Mouse (Mus musculus) midbrain, embryonic 11.5 days (tissue): Measurements from ENCODE around the gene Gm10912. TPM values are rescaled to one million over a fixed set of nuclear protein-coding genes. Genes with fewer than 3 reads are reported as not detected.

Experiments
- ATAC-seq: fragments of 200-750 bp; cut with Nextera tagmentation; 2 replicates; pipeline ENCODE4 v1.8.0; 2017; ENCODE audit warnings: moderate TSS enrichment, moderate library complexity; ENCODE audit not compliant: low FRiP score
- DNase-seq: peaks from one replicate; pipeline ENCODE4 v3.0.0; 2015; ENCODE audit warnings: low spot score; ENCODE audit errors: missing footprints
- H3K27ac ChIP-seq: fragments of 300-500 bp; sonication (generic); 2 replicates; pipeline ENCODE4 v1.5.1; 2014; ENCODE audit warnings: low read depth, low read length
- H3K27me3 ChIP-seq: fragments of 300-500 bp; sonication (generic); 2 replicates; pipeline ENCODE4 v1.6.1; 2014; ENCODE audit warnings: mild to moderate bottlenecking, low read length, moderate library complexity, mixed read lengths; ENCODE audit not compliant: control insufficient read depth, insufficient read depth
- H3K36me3 ChIP-seq: fragments of 300-500 bp; sonication (generic); 2 replicates; pipeline ENCODE4 v1.6.1; 2014; ENCODE audit warnings: mild to moderate bottlenecking, low read length, moderate library complexity, mixed read lengths; ENCODE audit not compliant: control insufficient read depth, insufficient read depth
- H3K4me1 ChIP-seq: fragments of 300-500 bp; sonication (generic); 2 replicates; pipeline ENCODE4 v1.6.1; 2014; ENCODE audit warnings: low read length; ENCODE audit not compliant: control insufficient read depth, insufficient read depth
- H3K4me2 ChIP-seq: fragments of 300-500 bp; sonication (generic); 2 replicates; pipeline ENCODE4 v1.6.1; 2014; ENCODE audit warnings: mild to moderate bottlenecking, moderate library complexity
- H3K4me3 ChIP-seq: fragments of 300-500 bp; sonication (generic); 2 replicates; pipeline ENCODE4 v1.5.1; 2014; ENCODE audit warnings: low read depth, low read length
- H3K9ac ChIP-seq: fragments of 300-500 bp; sonication (generic); 2 replicates; pipeline ENCODE4 v1.6.1; 2014; ENCODE audit warnings: low read length
- H3K9me3 ChIP-seq: fragments of 300-500 bp; sonication (generic); 2 replicates; pipeline ENCODE4 v1.6.1; 2016; ENCODE audit warnings: low read length; ENCODE audit not compliant: control insufficient read depth
- WGBS: fragments of 180-500 bp; shearing (Covaris S2); extraction: QIAGEN DNeasy Blood & Tissue Kit; methylation state at CpG from one replicate; pipeline ENCODE4 v1.1.7; 2014; 5-methylcytosine and 5-hydroxymethylcytosine counted together
- polyA plus RNA-seq: library from polyadenylated mRNA; unstranded; fragments of >200 nt; fragmentation: Nextera tagmentation; extraction: Ambion mirVana; gene quantifications from 2 replicates; pipeline ENCODE4 v1.2.1, GENCODE M21; 2014

The Gm10912 gene
- polyA plus RNA-seq, 1 experiment from 2014 or later, result not detected

DNA sequence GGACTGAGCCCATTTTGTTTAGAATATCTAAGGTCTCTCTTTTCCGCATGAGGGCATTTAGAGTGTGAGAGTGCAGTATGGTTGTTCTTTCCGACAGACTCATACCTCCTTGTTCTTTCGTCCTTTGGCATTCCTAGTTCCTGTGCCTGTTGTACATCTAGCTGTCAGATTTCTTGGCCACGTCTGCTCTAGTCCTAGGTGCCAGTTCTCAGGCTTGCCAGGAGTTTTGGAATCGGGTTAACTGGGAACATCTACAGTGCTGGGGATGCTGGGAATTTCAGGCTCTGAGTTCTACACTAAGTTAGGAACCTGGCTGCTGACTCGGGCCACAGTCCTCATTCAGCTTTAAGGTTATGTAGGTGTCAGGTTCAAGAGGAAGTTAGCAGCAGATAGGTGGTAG, 30.0 kb upstream of the Gm10912 start:
- H3K4me3 ChIP-seq, result no peak overlapping the region
- 87% methylated on average over 6 of the region's 6 CpGs for WGBS

DNA sequence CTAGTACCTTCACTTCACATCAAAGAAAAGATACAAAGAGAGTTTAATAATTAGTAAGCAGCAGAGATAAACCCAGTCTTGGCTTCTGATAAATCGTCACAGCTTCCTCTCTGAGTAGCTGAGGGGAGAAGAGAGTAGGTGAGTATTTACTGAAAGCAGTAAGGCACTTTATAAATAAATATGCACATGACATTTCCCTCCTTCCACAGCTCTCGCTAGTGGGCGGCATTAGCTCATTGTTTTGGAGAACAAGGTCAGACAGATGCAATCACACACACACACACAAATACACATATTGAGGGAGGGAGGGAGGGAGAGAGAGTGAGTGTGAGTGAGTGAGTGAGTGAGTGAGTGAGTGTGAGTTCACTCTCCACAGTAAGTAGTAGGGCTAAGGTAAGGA, 29.3 kb upstream of the Gm10912 start:
- Histone ChIP-seq H3K27ac (no peak overlapping the region), H3K27me3 (no peaks in the 10 kb centered on the region), H3K9me3 (no peaks in the 10 kb centered on the region), H3K4me2 (no peak overlapping the region), H3K4me3 (no peak overlapping the region), H3K36me3 (no peaks in the 10 kb centered on the region), H3K4me1 (no peaks in the 10 kb centered on the region), H3K9ac (no peak overlapping the region)
- DNase-seq, result no peak
- ATAC-seq, result no peak
- WGBS, result 84% methylated on average over 3 of the region's 3 CpGs

More for the DNA sequence above, 30.0 kb upstream of the Gm10912 start:
- Histone ChIP-seq H3K9me3 (no peaks in the 10 kb centered on the region), H3K27ac (no peak overlapping the region), H3K9ac (no peak overlapping the region), H3K27me3 (no peaks in the 10 kb centered on the region), H3K4me2 (no peak overlapping the region), H3K4me1 (no peaks in the 10 kb centered on the region), H3K36me3 (no peaks in the 10 kb centered on the region)
- ATAC-seq (no peak), DNase-seq (peak; percentile 39)

DNA sequence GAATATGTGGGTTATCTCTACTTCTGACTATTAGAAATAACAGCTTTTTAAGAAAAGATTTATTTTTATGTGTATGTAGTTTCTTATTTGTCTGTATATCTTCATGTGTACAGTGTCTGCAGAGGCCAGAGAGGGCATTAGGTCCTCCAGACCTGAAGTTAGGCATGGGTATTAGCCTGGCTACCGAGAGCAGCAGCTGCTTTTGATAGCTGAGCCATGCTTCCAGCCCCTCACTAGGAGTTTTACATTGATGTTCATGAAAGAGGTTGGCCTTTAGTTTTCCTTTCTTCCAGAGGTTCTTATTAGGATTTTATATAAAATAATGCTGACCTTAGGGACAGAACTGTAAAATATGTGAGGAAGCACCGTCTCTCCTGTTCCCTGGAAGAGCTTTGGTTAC, 27.4 kb upstream of the Gm10912 start:
- ATAC-seq (no peak), DNase-seq (peak; percentile 59)
- Histone ChIP-seq H3K27ac (no peak overlapping the region), H3K4me2 (no peak overlapping the region), H3K9ac (no peak overlapping the region), H3K9me3 (no peaks in the 10 kb centered on the region), H3K36me3 (no peaks in the 10 kb centered on the region), H3K27me3 (no peaks in the 10 kb centered on the region), H3K4me3 (no peak overlapping the region), H3K4me1 (no peaks in the 10 kb centered on the region)
- WGBS, result 67% methylated on average over 2 of the region's 2 CpGs

DNA sequence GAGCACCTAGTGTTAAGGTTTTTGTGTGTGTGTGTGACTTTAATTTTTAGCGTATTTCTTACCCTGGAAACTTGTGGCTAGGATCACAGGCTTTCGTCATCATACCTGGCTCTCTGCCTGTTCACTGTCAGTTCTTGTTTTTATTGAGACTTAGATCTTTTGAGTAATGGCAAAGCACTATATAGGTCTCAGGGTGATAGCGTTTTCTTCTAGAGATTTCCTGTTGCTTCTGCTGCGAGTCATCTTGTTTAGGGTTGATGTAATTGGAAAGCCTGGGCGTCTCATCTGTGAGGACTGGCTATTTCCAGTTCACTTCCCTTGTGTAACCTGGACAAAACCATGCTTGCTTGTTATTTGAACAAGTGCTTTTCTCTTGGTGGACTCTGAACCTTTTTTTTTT, 24.0 kb upstream of the Gm10912 start:
- H3K4me3 ChIP-seq, result no peak overlapping the region
- H3K9me3 ChIP-seq, result no peaks in the 10 kb centered on the region
- no peak for ATAC-seq
- 89% methylated on average over 5 of the region's 5 CpGs for WGBS
- H3K27me3 ChIP-seq, result no peaks in the 10 kb centered on the region
- DNase-seq, result no peak
- no peak overlapping the region for H3K27ac ChIP-seq
- H3K4me2 ChIP-seq, result no peak overlapping the region
- no peak overlapping the region for H3K9ac ChIP-seq
- no peaks in the 10 kb centered on the region for H3K4me1 ChIP-seq
- H3K36me3 ChIP-seq, result peaks cover 4% of the 10 kb centered on the region; the same call in 1 of the 2 replicates

DNA sequence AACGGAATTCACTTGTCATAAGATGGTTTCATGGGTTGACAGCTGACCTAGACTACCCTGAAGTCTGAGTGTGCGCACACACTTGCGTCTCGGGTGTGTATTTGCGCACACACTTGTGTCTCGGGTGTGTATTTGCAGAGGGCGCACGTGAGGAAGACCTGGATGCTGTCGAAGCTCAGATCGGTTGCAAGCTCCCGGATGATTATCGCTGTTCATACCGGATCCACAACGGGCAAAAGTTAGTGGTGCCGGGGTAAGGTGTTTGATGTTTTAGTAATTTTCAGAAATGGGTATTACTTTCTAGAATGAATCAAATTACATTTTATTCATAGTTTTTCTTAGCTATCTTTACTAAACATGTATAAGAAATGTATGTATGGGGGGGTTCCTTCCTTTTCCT, 22.9 kb upstream of the Gm10912 start:
- WGBS, result 96% methylated on average over 15 of the region's 15 CpGs
- no peaks in the 10 kb centered on the region for H3K27me3 ChIP-seq
- H3K4me2 ChIP-seq, result no peak overlapping the region
- peaks cover 4% of the 10 kb centered on the region; the same call in 1 of the 2 replicates for H3K36me3 ChIP-seq
- no peak for ATAC-seq
- no peak overlapping the region for H3K4me3 ChIP-seq
- H3K4me1 ChIP-seq, result no peaks in the 10 kb centered on the region
- H3K9me3 ChIP-seq, result no peaks in the 10 kb centered on the region
- H3K27ac ChIP-seq, result no peak overlapping the region
- no peak overlapping the region for H3K9ac ChIP-seq
- DNase-seq, result peak; percentile 56

DNA sequence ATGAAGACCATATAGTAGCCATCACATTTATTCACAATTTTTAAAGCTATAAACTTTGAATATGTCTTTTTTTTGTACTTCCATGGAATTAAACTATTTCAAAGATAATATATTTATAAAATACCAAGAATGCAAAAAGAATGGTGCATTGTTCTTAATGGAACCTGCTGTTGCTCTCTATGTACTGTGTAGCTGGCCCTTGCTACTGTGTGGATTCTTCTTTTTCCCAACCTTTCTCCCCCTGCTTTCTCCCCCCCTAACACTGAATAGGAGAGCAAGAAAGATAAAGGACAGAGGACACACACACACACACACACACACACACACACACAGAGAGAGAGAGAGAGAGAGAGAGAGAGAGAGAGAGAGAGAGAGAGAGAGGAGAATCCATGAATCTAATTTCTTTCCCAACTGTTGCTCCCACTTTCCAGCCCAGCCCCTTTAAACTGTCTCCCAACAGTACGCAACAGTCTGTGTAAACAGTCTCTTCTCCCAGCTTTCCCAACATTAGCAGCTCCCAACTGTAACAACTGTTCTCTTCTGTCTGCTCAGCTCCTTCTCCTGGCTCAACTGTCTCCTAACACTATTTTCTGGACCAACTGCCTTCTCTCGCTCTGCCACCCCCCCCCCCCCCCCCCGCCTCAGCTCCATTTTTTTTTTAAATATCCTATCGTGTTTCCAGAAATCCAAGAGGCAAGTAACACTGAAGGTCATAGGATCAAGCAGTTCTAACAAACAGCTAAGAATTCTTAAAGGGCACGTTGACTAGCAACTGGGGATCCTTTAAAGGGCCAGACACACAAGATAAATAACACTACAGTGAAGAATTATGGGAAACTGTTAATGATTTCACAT, 21.8 kb upstream of the Gm10912 start:
- Histone ChIP-seq H3K4me1 (no peaks in the 10 kb centered on the region), H3K4me3 (no peak overlapping the region), H3K36me3 (peaks cover 7% of the 10 kb centered on the region; the same call in 1 of the 2 replicates), H3K27me3 (no peaks in the 10 kb centered on the region), H3K9ac (no peak overlapping the region), H3K27ac (no peak overlapping the region), H3K4me2 (no peak overlapping the region), H3K9me3 (no peaks in the 10 kb centered on the region)
- DNase-seq (peak; percentile 71), ATAC-seq (no peak)
- 56% methylated on average over 5 of the region's 5 CpGs for WGBS

DNA sequence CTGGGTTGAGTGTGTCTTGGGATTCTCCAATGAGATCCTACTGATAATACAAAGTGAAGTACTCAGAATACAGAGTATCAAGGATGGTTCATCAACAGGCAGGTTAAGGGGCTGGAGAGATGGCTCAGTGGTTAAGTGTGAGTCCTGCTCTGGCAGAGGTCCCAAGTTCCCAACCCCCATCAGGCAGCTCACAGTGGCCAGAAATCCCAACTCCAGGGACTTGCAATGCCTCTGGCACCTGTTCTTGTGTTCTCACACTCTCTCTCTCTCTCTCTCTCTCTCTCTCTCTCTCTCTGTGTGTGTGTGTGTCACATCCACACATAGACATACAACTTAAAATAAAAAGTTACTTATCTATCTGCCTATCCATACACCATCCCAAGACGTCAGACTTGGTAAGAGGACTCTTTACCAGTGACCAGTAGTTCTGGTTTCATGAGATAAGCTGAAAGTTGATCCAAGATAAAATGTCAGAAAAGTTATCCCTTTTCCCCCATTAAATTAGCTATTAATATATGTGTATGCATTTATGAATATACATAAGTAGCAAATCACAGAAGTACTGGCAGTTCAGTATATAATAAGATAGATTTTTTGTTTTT, 21.0 kb upstream of the Gm10912 start:
- ATAC-seq, result no peak
- DNase-seq, result peak; percentile 79
- Histone ChIP-seq H3K4me3 (no peak overlapping the region), H3K9me3 (no peaks in the 10 kb centered on the region), H3K9ac (no peak overlapping the region), H3K4me2 (no peak overlapping the region), H3K36me3 (peaks cover 7% of the 10 kb centered on the region; the same call in 1 of the 2 replicates), H3K27me3 (no peaks in the 10 kb centered on the region), H3K4me1 (no peaks in the 10 kb centered on the region), H3K27ac (no peak overlapping the region)
- WGBS, result 86% methylated on average over 1 of the region's 1 CpGs

DNA sequence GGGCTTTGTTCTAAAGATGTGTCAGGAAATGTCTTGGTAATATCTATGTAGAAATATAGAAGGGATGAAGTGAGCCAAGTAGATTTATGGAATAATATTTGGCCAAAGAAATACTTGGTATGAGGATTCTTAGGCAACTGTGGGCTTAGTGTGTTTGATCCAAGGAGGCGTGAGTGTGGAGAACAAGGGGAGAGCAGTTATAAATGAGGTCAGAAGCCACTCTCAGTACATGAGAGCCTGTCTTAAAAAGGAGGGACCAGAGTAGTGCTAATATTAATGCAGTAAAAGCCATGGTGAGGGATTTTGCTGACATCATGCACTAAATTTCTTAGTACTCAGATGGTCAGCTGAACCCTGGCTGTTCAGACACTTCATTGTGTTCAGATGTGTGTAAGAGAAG, 7.2 kb upstream of the Gm10912 start:
- Histone ChIP-seq H3K4me1 (no peaks in the 10 kb centered on the region), H3K27me3 (no peaks in the 10 kb centered on the region), H3K27ac (no peak overlapping the region), H3K9me3 (no peaks in the 10 kb centered on the region), H3K4me3 (no peak overlapping the region), H3K4me2 (no peak overlapping the region), H3K36me3 (no peaks in the 10 kb centered on the region), H3K9ac (no peak overlapping the region)
- no peak for ATAC-seq
- no peak for DNase-seq
- 88% methylated on average over 1 of the region's 1 CpGs for WGBS

DNA sequence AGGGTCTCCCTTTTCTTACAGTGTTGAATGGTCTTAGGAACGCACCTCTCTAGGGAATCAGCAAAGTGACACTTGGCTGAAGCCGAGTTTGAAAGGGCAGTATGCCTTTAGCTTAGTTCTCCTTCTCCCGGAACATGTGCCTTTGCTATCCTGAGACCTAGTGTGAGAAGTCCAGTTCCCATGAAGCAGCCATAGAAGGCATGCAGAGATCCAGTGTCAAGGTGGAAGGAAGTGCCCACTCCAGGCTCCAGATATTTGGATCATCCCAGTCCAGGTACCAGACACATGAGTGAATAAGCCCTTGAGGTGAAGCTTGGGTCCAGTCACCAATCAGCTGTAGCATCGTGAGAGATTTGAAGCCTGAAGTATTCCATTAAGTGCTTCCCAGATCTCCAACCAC, 6.7 kb upstream of the Gm10912 start:
- Histone ChIP-seq H3K4me3 (no peak overlapping the region), H3K27ac (no peak overlapping the region), H3K4me1 (no peaks in the 10 kb centered on the region), H3K4me2 (no peak overlapping the region), H3K9me3 (no peaks in the 10 kb centered on the region), H3K9ac (no peak overlapping the region), H3K27me3 (no peaks in the 10 kb centered on the region), H3K36me3 (no peaks in the 10 kb centered on the region)
- WGBS, result 90% methylated on average over 4 of the region's 4 CpGs
- ATAC-seq (no peak), DNase-seq (peak; percentile 75)
